Mouse (Mus musculus) spleen, adult 12 weeks (tissue): ENCODE data around the gene Tmem62.
A peak's percentile ranks its signal among the peaks of the same experiment; 100 is the strongest.
"Not testable (repeated sequence)": the region's sequence is repeated elsewhere in the genome, so short reads cannot be mapped to it uniquely, and the experiment has no call there.

Experiments used
- DNase-seq: peaks from one replicate; pipeline ENCODE4 v3.0.0; 2022; ENCODE audit warnings: low spot score

Tmem62 gene

GRCm38 (mm10) chr2:120996607-120997006 is 19.8 kb downstream of the Tmem62 start:
- DNase-seq = not testable (repeated sequence)

GRCm38 (mm10) chr2:120998863-120999262 is 22.0 kb downstream of the Tmem62 start:
- no peak for DNase-seq

DNA sequence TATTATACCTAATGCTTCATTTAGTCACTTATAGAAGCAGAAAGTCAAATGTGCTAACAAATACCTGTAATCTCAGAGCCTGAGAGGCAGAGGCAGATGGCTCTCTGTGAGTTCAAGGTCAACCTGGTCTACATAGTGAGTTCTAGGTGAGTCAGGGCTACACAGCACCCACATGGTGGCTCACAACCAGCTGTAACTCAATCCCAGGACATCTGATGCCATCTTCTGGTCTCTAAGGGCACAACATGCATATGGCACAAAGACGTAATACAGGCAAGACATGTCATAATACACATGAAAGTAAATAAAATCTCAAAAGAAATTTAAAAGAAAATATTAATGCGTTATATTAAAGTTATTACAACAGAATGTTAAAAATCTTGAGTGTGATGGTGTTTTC is 26.8 kb downstream of the Tmem62 start:
- DNase-seq = no peak

DNA sequence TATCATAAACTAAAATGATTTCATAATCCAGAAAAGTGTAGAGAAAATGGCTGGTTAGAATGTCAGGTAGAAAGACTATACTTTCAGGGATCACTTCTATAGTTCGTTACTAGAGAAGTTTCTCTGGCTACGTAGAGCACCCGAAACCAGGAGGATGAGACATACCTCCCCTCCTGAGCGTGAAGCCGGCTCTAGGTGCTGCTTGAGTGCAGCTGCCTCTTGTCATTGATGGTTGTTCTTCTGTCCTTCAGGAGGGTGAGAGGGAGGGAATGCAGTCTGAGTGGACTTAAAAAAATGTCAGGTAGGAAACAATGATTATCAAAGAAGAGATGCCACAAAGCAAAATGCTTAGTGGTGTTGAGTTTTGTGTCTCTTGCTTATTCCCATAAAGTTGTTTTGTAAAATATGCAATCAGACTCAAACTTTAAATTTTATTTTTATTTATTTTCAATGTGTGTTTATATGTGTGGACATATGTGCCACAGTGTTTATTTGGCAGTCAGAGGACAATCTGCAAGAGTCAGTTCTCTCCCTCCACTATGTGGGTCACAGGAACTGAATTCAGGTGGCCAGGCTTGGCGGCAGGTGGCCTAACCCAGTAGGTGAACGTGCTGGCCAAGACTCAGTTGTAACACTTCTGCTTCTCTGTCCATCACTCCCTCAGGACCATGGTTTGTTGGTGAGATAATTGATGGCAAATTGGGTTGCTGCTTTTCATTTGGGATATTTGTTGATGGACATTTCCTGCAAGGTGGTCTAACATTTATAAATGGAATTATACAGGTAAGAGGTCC is 27.4 kb downstream of the Tmem62 start:
- no peak for DNase-seq

GRCm38 (mm10) chr2:121006986-121007385 is 30.2 kb downstream of the Tmem62 start:
- no peak for DNase-seq

DNA sequence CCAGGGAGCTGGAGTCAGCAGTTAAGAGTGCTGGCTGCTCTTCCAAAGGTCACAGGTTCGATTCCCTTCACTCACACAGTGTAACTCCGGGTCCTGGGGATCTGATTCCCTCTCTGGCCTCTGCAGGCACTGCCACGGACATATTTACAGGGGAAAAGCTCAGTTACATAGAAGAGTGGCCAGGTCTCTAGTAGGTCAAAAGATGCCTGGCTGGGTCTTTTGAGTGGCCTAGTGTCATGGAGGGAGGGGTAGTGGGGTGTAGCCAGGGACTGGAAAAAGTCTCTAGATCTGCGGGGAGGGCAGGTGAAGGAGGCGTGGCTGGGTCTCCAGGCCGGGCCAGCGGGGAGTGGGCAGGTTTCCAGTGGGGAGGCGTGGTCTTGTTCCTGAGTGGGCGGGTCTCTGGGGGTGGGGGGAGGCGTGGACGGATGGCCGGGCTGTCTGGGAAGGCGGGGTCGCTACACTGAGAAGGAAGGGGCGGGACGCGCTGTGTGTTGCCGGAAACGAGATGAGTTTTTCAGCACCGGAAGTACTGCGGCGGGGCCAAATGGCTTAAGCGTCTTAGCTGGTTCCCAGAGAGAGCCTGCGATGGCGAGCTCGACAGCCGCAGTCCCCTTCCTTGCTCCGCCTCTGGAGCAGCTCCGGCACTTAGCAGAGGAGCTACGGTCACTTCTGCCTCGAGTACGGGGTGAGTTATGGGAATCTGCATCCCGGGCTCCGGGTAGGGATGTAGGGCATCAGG is 31.3 kb downstream of the Tmem62 start, which contains the start of gene Ccndbp1:
Ccndbp1 (plus strand) TSS at position 479 of the 739 bp plus-strand sequence.
- peak; percentile 81 for DNase-seq

DNA sequence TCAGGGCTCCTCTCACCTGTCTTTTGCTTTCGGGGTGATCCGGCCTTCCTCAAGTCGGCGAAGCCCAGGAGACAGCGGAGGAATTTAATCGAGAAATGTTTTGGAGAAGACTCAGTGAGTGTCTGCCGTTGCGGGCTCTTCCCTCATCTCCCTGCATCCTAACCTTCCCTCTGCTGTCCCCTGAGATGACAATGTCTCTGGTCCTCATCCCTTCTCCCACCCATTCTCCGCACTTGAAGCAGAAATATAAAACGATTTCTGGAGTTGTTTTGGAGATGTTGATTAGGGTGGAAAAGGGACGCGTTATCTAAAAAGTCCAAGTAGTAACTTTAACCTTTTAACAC is 31.8 kb downstream of the Tmem62 start:
- DNase-seq = no peak

DNA sequence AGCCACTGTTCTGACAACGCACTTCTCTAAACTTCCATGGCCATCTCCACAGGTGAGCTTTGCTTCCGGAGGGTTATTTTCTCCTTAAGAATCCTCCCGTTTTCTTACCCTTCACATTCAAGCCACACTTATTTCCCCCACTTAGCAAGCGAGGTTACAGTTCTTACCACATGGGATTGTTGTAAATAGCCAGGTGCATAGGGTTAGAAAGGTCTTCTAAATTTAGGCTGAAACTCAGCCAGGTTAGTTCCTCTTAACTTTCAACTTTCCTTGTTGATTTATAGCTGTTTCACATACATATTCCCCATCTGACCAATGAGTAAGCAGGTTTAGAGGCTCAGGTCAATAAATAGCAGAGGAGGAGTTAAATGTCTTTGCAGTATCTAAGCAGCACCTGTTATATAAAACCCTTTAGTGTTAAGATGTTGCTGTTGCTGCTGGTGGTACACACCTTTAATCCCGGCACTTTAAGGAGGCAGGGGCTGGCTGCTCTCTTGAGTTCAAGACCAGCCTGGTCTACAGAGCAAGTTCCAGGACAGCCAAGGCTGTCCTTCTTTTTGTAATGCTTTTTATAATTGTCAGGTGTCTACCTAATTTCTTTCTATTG is 32.4 kb downstream of the Tmem62 start:
- no peak for DNase-seq

DNA sequence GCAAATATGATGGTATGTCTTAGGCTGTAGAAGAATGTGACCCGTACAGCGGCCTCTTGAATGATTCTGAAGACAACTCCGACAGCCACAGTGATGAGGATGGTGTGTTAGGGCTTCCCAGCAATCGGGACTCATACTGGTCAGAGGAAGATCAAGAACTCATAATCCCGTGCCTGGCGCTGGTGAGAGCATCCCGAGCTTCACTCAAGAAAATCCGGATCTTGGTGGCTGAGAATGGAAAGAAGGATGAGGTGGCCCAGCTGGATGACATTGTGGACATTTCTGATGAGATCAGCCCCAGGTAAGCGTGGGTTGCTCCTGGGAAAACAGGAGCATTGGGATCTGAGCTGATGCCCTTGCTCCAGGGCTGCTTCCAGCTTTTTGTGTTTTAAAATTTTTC is 35.9 kb downstream of the Tmem62 start:
- no peak for DNase-seq

- no peak for DNase-seq
These were observed 38.7 kb downstream of the Tmem62 start for GRCm38 (mm10) chr2:121015507-121015906.

DNA sequence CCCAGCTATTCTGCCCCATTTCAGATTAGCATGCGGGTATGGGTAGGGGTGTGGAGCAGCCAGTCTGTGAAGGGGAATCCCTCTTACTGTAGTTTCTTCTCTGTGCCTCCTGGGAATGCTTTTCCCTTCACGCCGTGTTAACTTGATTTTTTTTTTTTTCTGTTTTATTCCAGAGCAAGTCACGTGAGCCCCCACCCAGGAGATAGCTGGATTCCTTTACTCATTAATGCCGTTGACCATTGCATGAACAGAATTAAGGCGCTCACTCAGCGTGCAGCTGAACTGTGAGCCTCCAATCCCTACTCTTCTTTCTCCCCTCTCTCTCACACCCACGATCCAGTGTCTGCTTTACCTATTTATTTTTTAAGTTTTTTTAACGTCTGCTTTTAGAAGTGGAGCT is 39.4 kb downstream of the Tmem62 start:
- DNase-seq = no peak

DNA sequence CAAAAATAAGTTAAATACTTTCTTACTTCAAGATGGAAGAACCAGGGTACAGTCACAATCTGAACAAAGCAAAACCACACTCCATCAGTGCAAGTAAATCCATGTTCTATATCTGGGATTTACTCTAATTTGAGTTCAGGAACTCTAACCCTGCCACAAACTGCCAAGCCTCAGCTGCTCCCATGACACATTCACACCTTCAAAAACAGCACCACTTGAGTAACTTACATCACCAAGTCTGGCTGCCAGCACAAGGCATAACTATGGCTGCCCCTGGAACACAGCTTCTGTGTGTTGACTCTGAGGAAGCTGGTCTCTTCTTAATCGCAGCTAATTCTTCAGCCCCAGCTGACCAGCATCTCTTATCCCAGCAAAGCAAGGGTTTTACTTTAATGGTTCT is 40.3 kb downstream of the Tmem62 start:
- DNase-seq = no peak

- DNase-seq = no peak
These were observed 46.1 kb downstream of the Tmem62 start for GRCm38 (mm10) chr2:121022918-121023317.

DNA sequence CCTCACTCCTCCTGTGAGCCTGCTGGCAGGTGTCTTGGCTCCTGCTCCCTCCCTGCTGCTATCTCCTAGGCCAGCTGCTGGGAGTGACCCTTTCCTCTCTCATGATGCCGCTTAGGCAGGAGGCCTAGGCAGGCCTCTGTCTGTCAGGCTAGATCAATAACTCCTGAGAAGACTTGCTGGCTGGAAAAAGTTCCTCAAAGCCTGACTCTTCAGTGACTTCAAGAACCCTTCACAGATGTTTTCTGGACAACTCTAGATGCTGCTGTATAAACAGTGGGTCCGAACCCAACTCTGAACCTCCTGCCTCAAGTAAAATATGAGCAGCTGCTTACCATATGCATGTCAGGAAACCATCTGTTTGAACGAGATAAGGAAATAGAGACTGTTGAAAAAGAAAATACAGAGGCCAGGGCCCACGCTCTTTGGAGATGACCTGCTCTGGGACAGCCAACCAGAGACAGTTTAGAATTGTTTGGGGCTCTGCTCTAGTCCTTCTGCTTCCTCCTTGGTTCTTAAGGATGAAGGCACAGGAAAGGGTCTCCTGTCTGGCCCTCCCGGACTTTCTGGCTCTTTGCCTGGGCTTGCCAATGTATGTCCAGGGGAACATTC is 60.0 kb downstream of the Tmem62 start, which contains the start of gene Epb42:
Epb42 (minus strand) TSS at position 340 of the 609 bp plus-strand sequence.
- DNase-seq = peak; percentile 79

GRCm38 (mm10) chr2:121038851-121039250 is 62.0 kb downstream of the Tmem62 start:
- DNase-seq = not testable (repeated sequence)

- no peak for DNase-seq
These were observed 62.6 kb downstream of the Tmem62 start for GRCm38 (mm10) chr2:121039382-121039781.

GRCm38 (mm10) chr2:121041098-121041497 is 64.3 kb downstream of the Tmem62 start:
- DNase-seq = no peak

DNA sequence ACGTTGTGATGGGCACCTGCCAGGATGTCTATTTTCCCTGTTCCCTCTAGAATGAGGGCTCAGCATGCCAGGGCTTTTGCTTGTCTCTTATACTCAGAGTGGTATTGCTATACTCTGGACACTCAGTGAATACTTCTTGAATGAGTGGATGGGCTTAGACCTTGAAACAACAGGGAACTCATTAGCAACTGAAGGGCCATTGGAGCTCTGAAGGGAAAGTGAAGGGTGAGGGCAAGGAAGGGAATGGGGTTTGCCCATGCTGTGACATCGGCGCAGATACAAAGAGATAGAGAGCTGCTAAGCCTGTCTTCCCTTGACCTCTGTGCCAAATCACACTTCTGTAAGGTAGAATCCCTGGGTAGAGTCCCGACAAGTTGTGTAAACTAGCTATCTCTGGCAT is 68.8 kb downstream of the Tmem62 start:
- no peak for DNase-seq

DNA sequence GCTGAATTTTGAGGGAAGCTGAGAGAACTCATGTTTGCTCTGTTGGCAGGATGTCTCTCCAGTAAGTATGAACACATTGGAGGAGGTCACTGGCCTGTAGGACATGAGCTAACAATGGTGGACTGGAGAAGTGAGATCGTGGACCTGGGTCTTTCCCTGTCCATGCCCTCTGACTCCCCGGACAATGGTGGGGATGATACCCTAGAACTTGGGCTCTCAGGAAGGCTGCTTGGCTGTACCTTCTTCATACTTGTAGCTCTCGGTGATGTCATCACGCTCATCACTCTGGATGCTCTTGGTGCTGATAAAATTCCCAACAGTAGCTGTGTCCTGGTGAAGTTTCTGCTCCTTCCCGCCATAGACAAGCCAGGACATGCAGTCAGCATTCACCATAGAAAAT is 75.4 kb downstream of the Tmem62 start:
- no peak for DNase-seq

DNA sequence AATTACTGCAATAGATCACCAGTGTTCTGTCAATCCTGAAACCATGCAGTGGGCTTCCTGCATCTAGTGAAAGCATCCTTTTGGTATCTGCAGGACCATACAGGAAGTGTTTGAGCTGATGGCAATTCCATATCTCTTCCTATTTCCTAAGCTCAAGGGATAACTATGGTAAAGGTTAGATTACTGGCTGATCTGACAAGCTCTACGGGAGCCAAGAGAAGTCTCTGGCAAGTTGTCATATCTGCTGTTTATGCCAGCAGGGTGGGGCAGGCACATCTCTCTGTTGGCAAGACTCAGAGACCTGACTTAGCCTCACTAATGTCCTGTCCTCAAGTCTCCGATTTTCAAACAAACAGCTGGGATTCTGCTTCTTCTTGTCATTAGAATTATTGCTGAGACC is 77.2 kb downstream of the Tmem62 start:
- no peak for DNase-seq

- peak; percentile 40 for DNase-seq
These were observed 79.1 kb downstream of the Tmem62 start for GRCm38 (mm10) chr2:121055915-121056314.
